Mouse (Mus musculus) right cerebral cortex, adult 18-20 months (tissue): ENCODE measurements around the gene Pi16.
"Not testable (repeated sequence)": the region's sequence is repeated elsewhere in the genome, so short reads cannot be mapped to it uniquely, and the experiment has no call there.

ENCODE experiments used
- DNase-seq: peaks from one replicate; pipeline ENCODE4 v3.0.0; 2022; ENCODE audit warnings: mixed read lengths

Pi16 gene

GRCm38 (mm10) chr17:29317380-29317779 is at the start of gene Pi16:
Gene Pi16 (plus strand): TSS chr17:29317680.
- DNase-seq: not testable (repeated sequence)

GRCm38 (mm10) chr17:29267931-29268681 is 49.4 kb upstream of the Pi16 start:
- DNase-seq: no peak

GRCm38 (mm10) chr17:29268682-29269348 is 48.7 kb upstream of the Pi16 start, which contains the start of gene BC004004:
Gene BC004004 (plus strand): TSS chr17:29268788.
- peak; percentile 96 for DNase-seq

- DNase-seq: no peak
Measured at GRCm38 (mm10) chr17:29269349-29269706, 48.2 kb upstream of the Pi16 start.

GRCm38 (mm10) chr17:29270148-29270698 is 47.3 kb upstream of the Pi16 start:
- DNase-seq: no peak

- DNase-seq: no peak
Measured at GRCm38 (mm10) chr17:29273156-29273555, 44.3 kb upstream of the Pi16 start.

- no peak for DNase-seq
Measured at GRCm38 (mm10) chr17:29273889-29274288, 43.6 kb upstream of the Pi16 start.

GRCm38 (mm10) chr17:29280422-29280821 is 37.1 kb upstream of the Pi16 start:
- DNase-seq: no peak

- DNase-seq: no peak
Measured at GRCm38 (mm10) chr17:29281541-29281940, 35.9 kb upstream of the Pi16 start.

- no peak for DNase-seq
Measured at GRCm38 (mm10) chr17:29282216-29282952, 35.1 kb upstream of the Pi16 start.

- DNase-seq: no peak
Measured at GRCm38 (mm10) chr17:29291793-29292192, 25.7 kb upstream of the Pi16 start.

GRCm38 (mm10) chr17:29292996-29293395 is 24.5 kb upstream of the Pi16 start:
- no peak for DNase-seq

- no peak for DNase-seq
Measured at GRCm38 (mm10) chr17:29293807-29294605, 23.5 kb upstream of the Pi16 start.

- DNase-seq: no peak
Measured at GRCm38 (mm10) chr17:29295835-29296234, 21.6 kb upstream of the Pi16 start.

GRCm38 (mm10) chr17:29297321-29297720 is 20.2 kb upstream of the Pi16 start:
- no peak for DNase-seq

GRCm38 (mm10) chr17:29297813-29298212 is 19.7 kb upstream of the Pi16 start:
- no peak for DNase-seq

GRCm38 (mm10) chr17:29299282-29299681 is 18.2 kb upstream of the Pi16 start:
- no peak for DNase-seq

GRCm38 (mm10) chr17:29300926-29301325 is 16.6 kb upstream of the Pi16 start:
- no peak for DNase-seq

- peak; percentile 30 for DNase-seq
Measured at GRCm38 (mm10) chr17:29301421-29301820, 16.1 kb upstream of the Pi16 start.

- peak; percentile 36 for DNase-seq
Measured at GRCm38 (mm10) chr17:29302149-29302548, 15.3 kb upstream of the Pi16 start.

- no peak for DNase-seq
Measured at GRCm38 (mm10) chr17:29303087-29303486, 14.4 kb upstream of the Pi16 start.

GRCm38 (mm10) chr17:29303856-29304255 is 13.6 kb upstream of the Pi16 start:
- DNase-seq: no peak
